Mouse (Mus musculus): ENCODE measurements around the gene Olfm1. TPM values are rescaled to one million over a fixed set of nuclear protein-coding genes. Genes with fewer than 3 reads are reported as not detected.

Gene Olfm1
- total RNA-seq, 2 experiments from 2014 or later, result 7.1 to 9.5 TPM

GRCm38 (mm10) chr2:28278853-28279252, 86.1 kb downstream of the Olfm1 start:
- intact Hi-C loops (cut with DNase I), result loop anchor here (2.0 kb wide), 1 partner anchor 74 kb away; no protein-coding TSS in a partner anchor
- DNase-seq, result peak in 1 of 2 experiments; percentile 10

Other genes with a start within 250 kb of the Olfm1 start
- not detected for gene Fcnb, start 108.1 kb upstream of the Olfm1 start, total RNA-seq (2021)

All from heart, postnatal 36 days (tissue).